Mouse (Mus musculus) frontal cortex, adult 2 months (tissue): ENCODE data around the gene Gm20924. TPM values are rescaled to one million over a fixed set of nuclear protein-coding genes. Genes with fewer than 3 reads are reported as not detected.
"Not testable (repeated sequence)": the region's sequence is repeated elsewhere in the genome, so short reads cannot be mapped to it uniquely, and the experiment has no call there.

Source experiments
- DNase-seq, 2 experiments: peaks; one replicate each; pipeline ENCODE4 v3.0.0; 2022; ENCODE audit warnings: low spot score in 1 of 2; ENCODE audit errors: extremely low spot score in 1 of 2
- polyA plus RNA-seq: library from polyadenylated mRNA; depleted of rRNA; stranded (reverse); fragments of >200 nt; gene quantifications from 2 replicates; pipeline ENCODE4 v1.2.3, GENCODE M21; 2012; rRNA removed

Gene Gm20924
- not detected in 2 replicates for polyA plus RNA-seq

DNA sequence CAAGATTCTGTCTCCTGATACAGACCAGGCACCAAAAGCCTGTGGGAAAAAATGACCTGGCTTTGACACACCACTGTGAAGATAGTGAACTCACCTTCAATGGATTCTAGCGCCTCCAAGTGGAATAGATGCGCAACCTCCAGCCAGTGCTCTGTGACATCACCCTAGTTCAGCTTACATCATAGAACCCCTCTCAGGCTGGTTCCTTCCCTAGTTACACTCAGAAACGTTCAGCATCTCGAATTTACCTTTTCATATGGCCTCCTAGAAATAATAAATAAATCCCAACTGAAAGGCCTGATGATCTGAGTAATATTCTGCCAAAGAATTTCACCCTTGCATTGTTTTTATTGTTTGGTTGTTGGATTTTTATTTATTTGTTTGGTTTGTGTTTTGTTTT is at the start of gene Gm20924:
Gene Gm20924 (minus strand): TSS at position 101 of the 400 bp plus-strand sequence.
- not testable (repeated sequence) for DNase-seq

Other genes starting within 250 kb of the Gm20924 start
- not detected in 2 replicates for gene Gm20736, start 170.2 kb upstream of the Gm20924 start, polyA plus RNA-seq